Mouse (Mus musculus): Measurements from ENCODE around the gene Melk.

DNA sequence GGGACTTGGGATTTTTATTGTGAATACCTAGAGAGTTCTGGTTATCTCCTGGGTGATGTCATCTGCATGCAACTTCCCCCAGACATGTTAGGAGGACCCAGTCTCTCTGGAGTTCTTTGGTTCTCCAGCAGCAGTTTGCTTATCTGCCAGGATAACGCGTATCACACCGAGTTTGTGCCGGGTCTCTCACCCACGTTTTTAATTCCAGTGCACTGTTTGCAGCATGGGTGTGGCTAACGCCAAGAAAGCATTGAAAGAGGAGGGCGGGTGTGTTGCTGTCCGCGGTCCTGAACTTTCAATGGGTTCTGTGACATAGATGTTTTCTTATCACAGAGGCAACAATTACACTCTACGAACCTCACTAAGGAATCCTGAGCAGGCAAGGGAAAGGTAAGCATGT lies 40.4 kb upstream of the Melk start:
- TF ChIP-seq GATA1 (IDR thresholded peaks at IDR 0.05; ENCODE audit: low read length) = no peak
- no peak for TF ChIP-seq TAL1 (IDR thresholded peaks at IDR 0.05; ENCODE audit: low read length)

Data from erythroblast, embryonic 14.5 days (primary cell).